In genomic region chr1:39477064-39477463, GRCm38 (mm10) we compare ENCODE assay signal across 10 mouse cellular contexts. TPM values are rescaled to one million over a fixed set of nuclear protein-coding genes. Genes with fewer than 3 reads are reported as not detected.
A peak's percentile ranks its signal among the peaks of the same experiment; 100 is the strongest.
DNase-seq lines count a peak whose midpoint lies in the region; ATAC-seq and TF ChIP-seq lines count a peak whose summit lies in the region.
"Had no signal": no experiment of that assay in that cellular context is flagged by ENCODE, and none has a peak within 500 bp of the region (broad histone marks: within the 10 kb centered on the region; RNA-seq: fewer than 3 reads in every experiment).

No protein-coding gene starts in this region.

- peak overlapping the region; percentile 94 for H3K4me3 ChIP-seq in liver, adult 2 months (ENCODE audit: insufficient read depth, low read depth, low read length)
- H3K4me3 ChIP-seq in forebrain, embryonic 12.5 days (replicated peaks), result peak overlapping the region; percentile 70; the same call in 1 of the 2 replicates
- H3K4me3 ChIP-seq in intestine, embryonic 15.5 days (replicated peaks), result peak overlapping the region; percentile 65; the same call in 1 of the 2 replicates
- H3K4me3 ChIP-seq in neural tube, embryonic 12.5 days, result no peak overlapping the region

- H3K27ac ChIP-seq in liver, adult 2 months (replicated peaks; ENCODE audit: insufficient read depth, low read depth, low read length), result peak overlapping the region; percentile 50; the same call in 1 of the 2 replicates
- H3K27ac ChIP-seq in forebrain, embryonic 12.5 days, result no peak overlapping the region
- no peak overlapping the region for H3K27ac ChIP-seq in intestine, embryonic 15.5 days
- no peak overlapping the region for H3K27ac ChIP-seq in neural tube, embryonic 12.5 days

- no peak for TF ChIP-seq POLR2A in liver, adult 2 months (IDR thresholded peaks at IDR 0.05; ENCODE audit: extremely low read depth, insufficient read depth, low read length)

- ATAC-seq in forebrain, embryonic 12.5 days (ENCODE audit: low FRiP score), result no peak
- ATAC-seq in intestine, embryonic 15.5 days, result no peak
- ATAC-seq in neural tube, embryonic 12.5 days (ENCODE audit: low FRiP score, low read depth), result no peak

- peak overlapping the region; percentile 97; the same call in 1 of the 2 replicates for H3K4me2 ChIP-seq in forebrain, embryonic 12.5 days
- H3K4me2 ChIP-seq in intestine, embryonic 15.5 days (replicated peaks), result peak overlapping the region; percentile 96
- peak overlapping the region; percentile 97 for H3K4me2 ChIP-seq in neural tube, embryonic 12.5 days (replicated peaks)

- peaks cover 14% of the 10 kb centered on the region for H3K4me1 ChIP-seq in liver, adult 2 months (ENCODE audit: control insufficient read depth, insufficient read depth, low read length)
- peaks cover 14% of the 10 kb centered on the region for H3K4me1 ChIP-seq in forebrain, embryonic 12.5 days
- H3K4me1 ChIP-seq in intestine, embryonic 15.5 days (replicated peaks), result peaks cover 15% of the 10 kb centered on the region
- H3K4me1 ChIP-seq in neural tube, embryonic 12.5 days, result peaks cover 11% of the 10 kb centered on the region

- H3K9ac ChIP-seq in liver, adult 2 months (ENCODE audit: low read depth, low read length), result peak overlapping the region; percentile 96
- H3K9ac ChIP-seq in forebrain, embryonic 12.5 days, result no peak overlapping the region
- H3K9ac ChIP-seq in intestine, embryonic 15.5 days, result 0 out of 2 replicates have a peak overlapping the region, but pooled peaks have one; percentile 75
- H3K9ac ChIP-seq in neural tube, embryonic 12.5 days, result no peak overlapping the region

- 0 out of 2 replicates have a peak, but pooled peaks cover 3% of the 10 kb centered on the region for H3K9me3 ChIP-seq in forebrain, embryonic 12.5 days
- no peaks in the 10 kb centered on the region for H3K9me3 ChIP-seq in intestine, embryonic 15.5 days
- no peaks in the 10 kb centered on the region for H3K9me3 ChIP-seq in neural tube, embryonic 12.5 days

- peaks cover 1% of the 10 kb centered on the region; the same call in 1 of the 2 replicates for H3K36me3 ChIP-seq in liver, adult 2 months (ENCODE audit: control insufficient read depth, insufficient read depth, low read length)
- H3K36me3 ChIP-seq in forebrain, embryonic 12.5 days (replicated peaks), result no peaks in the 10 kb centered on the region
- H3K36me3 ChIP-seq in intestine, embryonic 15.5 days, result no peaks in the 10 kb centered on the region
- H3K36me3 ChIP-seq in neural tube, embryonic 12.5 days, result no peaks in the 10 kb centered on the region

- H3K79me2 ChIP-seq in liver, adult 2 months (ENCODE audit: control insufficient read depth, insufficient read depth, low read length), result peaks cover 25% of the 10 kb centered on the region

- 74% methylated on average over 5 of the region's 5 CpGs for WGBS in liver, adult 2 months
- WGBS in forebrain, embryonic 12.5 days, result 77% methylated on average over 5 of the region's 5 CpGs
- WGBS in intestine, embryonic 15.5 days, result 74% methylated on average over 5 of the region's 5 CpGs
- WGBS in neural tube, embryonic 12.5 days, result 81% methylated on average over 5 of the region's 5 CpGs

- no peak for TF ChIP-seq CTCF in liver, adult 2 months (IDR thresholded peaks at IDR 0.05; ENCODE audit: low read depth, low read length)

- no peaks in the 10 kb centered on the region for H3K27me3 ChIP-seq in liver, adult 2 months (ENCODE audit: control insufficient read depth, insufficient read depth, low read length)
- peaks cover 13% of the 10 kb centered on the region for H3K27me3 ChIP-seq in forebrain, embryonic 12.5 days
- no peaks in the 10 kb centered on the region; the same call in 1 of the 2 replicates for H3K27me3 ChIP-seq in intestine, embryonic 15.5 days (replicated peaks)
- H3K27me3 ChIP-seq in neural tube, embryonic 12.5 days (replicated peaks), result peaks cover 9% of the 10 kb centered on the region; the same call in 1 of the 2 replicates

- DNase-seq in liver, adult 2 months (ENCODE audit: extremely low read depth, low read depth, low spot score), result no peak
- DNase-seq in liver, result no peak
- no peak for DNase-seq in frontal cortex, postnatal 14 days (ENCODE audit: low spot score in 2 of 2)
- DNase-seq in frontal cortex, postnatal 10 days (ENCODE audit: low spot score in 2 of 2), result no peak
- DNase-seq in layer of hippocampus, adult 9-10 months (ENCODE audit: low spot score), result no peak
- DNase-seq: embryo, embryonic 11 days; kidney, postnatal 14 days had no signal

RNA-seq across cellular contexts. Expression of gene Tbc1d8, which starts 1.5 kb away (rescaled TPM):
- total RNA-seq in liver, adult 2 months (2014; rRNA removed), result 7.0 and 12.6 TPM in 2 replicates
- 8.2 and 13.9 TPM in 2 replicates for polyA plus RNA-seq in liver, adult 2 months (2012; rRNA removed)
- 7.2 TPM in 2 replicates for polyA plus RNA-seq in forebrain, embryonic 12.5 days (2016; fragmentation: Nextera tagmentation; extraction: Ambion mirVana)
- polyA plus RNA-seq in intestine, embryonic 15.5 days (2015; fragmentation: Nextera tagmentation; extraction: Ambion mirVana), result 8.6 and 8.7 TPM in 2 replicates
- 8.6 and 9.5 TPM in 2 replicates for polyA plus RNA-seq in neural tube, embryonic 12.5 days (2016; fragmentation: Nextera tagmentation; extraction: Ambion mirVana)

RNA-seq across cellular contexts. Expression of gene Cnot11, which starts 57.7 kb away (rescaled TPM):
- 6.8 and 7.7 TPM in 2 replicates for total RNA-seq in liver, adult 2 months (2014; rRNA removed)
- 9.3 and 9.9 TPM in 2 replicates for polyA plus RNA-seq in liver, adult 2 months (2012; rRNA removed)
- polyA plus RNA-seq in forebrain, embryonic 12.5 days (2016; fragmentation: Nextera tagmentation; extraction: Ambion mirVana), result 23.1 and 24.1 TPM in 2 replicates
- 20.6 and 21.7 TPM in 2 replicates for polyA plus RNA-seq in intestine, embryonic 15.5 days (2015; fragmentation: Nextera tagmentation; extraction: Ambion mirVana)
- 28.5 and 29.6 TPM in 2 replicates for polyA plus RNA-seq in neural tube, embryonic 12.5 days (2016; fragmentation: Nextera tagmentation; extraction: Ambion mirVana)

Comparison
In these comparisons a context has a peak if more than half of its experiments do, and no peak if none do; other contexts are left out.
1. H3K9ac ChIP-seq: peak in liver, adult 2 months (single experiment) and intestine, embryonic 15.5 days (single experiment); none in forebrain, embryonic 12.5 days (single experiment) and neural tube, embryonic 12.5 days (single experiment).
2. Peak in every context shown above with its lines, with median percentiles within 50 percentile points of each other: H3K4me2 ChIP-seq.